Mouse (Mus musculus): Measurements from ENCODE around the gene Fbxw5.
"Not testable (repeated sequence)": the region's sequence is repeated elsewhere in the genome, so short reads cannot be mapped to it uniquely, and the experiment has no call there.

The Fbxw5 gene

GRCm38 (mm10) chr2:25545996-25546810 lies 45.7 kb downstream of the Fbxw5 start:
- H3K27me3 ChIP-seq (ENCODE audit: insufficient read depth, low read length): no peaks in the 10 kb centered on the region
- H3K4me1 ChIP-seq (replicated peaks; ENCODE audit: low read depth, low read length): peaks cover 40% of the 10 kb centered on the region
- H3K4me3 ChIP-seq (replicated peaks; ENCODE audit: low read length): peak overlapping the region; percentile 86
- H3K36me3 ChIP-seq (ENCODE audit: insufficient read depth, low read length): peaks cover 9% of the 10 kb centered on the region
- H3K9me3 ChIP-seq (ENCODE audit: low read length): no peaks in the 10 kb centered on the region
- TF ChIP-seq NANOG (IDR thresholded peaks at IDR 0.05; ENCODE audit: borderline replicate concordance, low read length): no peak
- TF ChIP-seq CTCF (conservative IDR thresholded peaks at IDR 0.05; ENCODE audit: low read length): no peak
- no peak for TF ChIP-seq POU5F1 (IDR thresholded peaks at IDR 0.05; ENCODE audit: borderline replicate concordance, low read length)

GRCm38 (mm10) chr2:25546811-25547491 lies 46.4 kb downstream of the Fbxw5 start, which contains the start of gene Traf2:
Gene Traf2, minus strand, starts transcription at chr2:25546940.
- H3K27me3 ChIP-seq (ENCODE audit: insufficient read depth, low read length): no peaks in the 10 kb centered on the region
- no peaks in the 10 kb centered on the region for H3K9me3 ChIP-seq (ENCODE audit: low read length)
- TF ChIP-seq CTCF (conservative IDR thresholded peaks at IDR 0.05; ENCODE audit: low read length) (no peak), NANOG (IDR thresholded peaks at IDR 0.05; ENCODE audit: borderline replicate concordance, low read length) (no peak), POU5F1 (IDR thresholded peaks at IDR 0.05; ENCODE audit: borderline replicate concordance, low read length) (no peak)
- peaks cover 9% of the 10 kb centered on the region for H3K36me3 ChIP-seq (ENCODE audit: insufficient read depth, low read length)
- peaks cover 35% of the 10 kb centered on the region for H3K4me1 ChIP-seq (replicated peaks; ENCODE audit: low read depth, low read length)
- H3K4me3 ChIP-seq (replicated peaks; ENCODE audit: low read length): peak within 1 kb of the TSS; percentile 86

GRCm38 (mm10) chr2:25549021-25549991 lies 48.8 kb downstream of the Fbxw5 start:
- H3K4me1 ChIP-seq (replicated peaks; ENCODE audit: low read depth, low read length): peaks cover 28% of the 10 kb centered on the region
- peaks cover 9% of the 10 kb centered on the region for H3K36me3 ChIP-seq (ENCODE audit: insufficient read depth, low read length)
- TF ChIP-seq POU5F1 (IDR thresholded peaks at IDR 0.05; ENCODE audit: borderline replicate concordance, low read length): no peak
- no peak for TF ChIP-seq NANOG (IDR thresholded peaks at IDR 0.05; ENCODE audit: borderline replicate concordance, low read length)
- no peak for TF ChIP-seq CTCF (conservative IDR thresholded peaks at IDR 0.05; ENCODE audit: low read length)
- no peaks in the 10 kb centered on the region for H3K9me3 ChIP-seq (ENCODE audit: low read length)
- no peak overlapping the region for H3K4me3 ChIP-seq (replicated peaks; ENCODE audit: low read length)
- no peaks in the 10 kb centered on the region for H3K27me3 ChIP-seq (ENCODE audit: insufficient read depth, low read length)

- no peak for TF ChIP-seq POU5F1 (IDR thresholded peaks at IDR 0.05; ENCODE audit: borderline replicate concordance, low read length)
- TF ChIP-seq CTCF (conservative IDR thresholded peaks at IDR 0.05; ENCODE audit: low read length): peak; percentile 54
- no peak for TF ChIP-seq NANOG (IDR thresholded peaks at IDR 0.05; ENCODE audit: borderline replicate concordance, low read length)
- H3K4me1 ChIP-seq (replicated peaks; ENCODE audit: low read depth, low read length): peaks cover 16% of the 10 kb centered on the region
- no peaks in the 10 kb centered on the region for H3K27me3 ChIP-seq (ENCODE audit: insufficient read depth, low read length)
These were observed 50.6 kb downstream of the Fbxw5 start for GRCm38 (mm10) chr2:25551186-25551585.

GRCm38 (mm10) chr2:25553171-25553786 lies 52.7 kb downstream of the Fbxw5 start:
- not testable (repeated sequence) for H3K4me3 ChIP-seq (replicated peaks; ENCODE audit: low read length); H3K27me3 ChIP-seq (ENCODE audit: insufficient read depth, low read length); H3K36me3 ChIP-seq (ENCODE audit: insufficient read depth, low read length); H3K9me3 ChIP-seq (ENCODE audit: low read length)
- H3K4me1 ChIP-seq (replicated peaks; ENCODE audit: low read depth, low read length): peaks cover 20% of the 10 kb centered on the region

More at GRCm38 (mm10) chr2:25551186-25551585, 50.6 kb downstream of the Fbxw5 start:
- no peaks in the 10 kb centered on the region for H3K9me3 ChIP-seq (ENCODE audit: low read length)
- H3K4me3 ChIP-seq (replicated peaks; ENCODE audit: low read length): no peak overlapping the region
- H3K36me3 ChIP-seq (ENCODE audit: insufficient read depth, low read length): no peaks in the 10 kb centered on the region

Data from E14TG2a.4 (cell line).